17 mouse cellular contexts compared by ENCODE assay signal in genomic region chr19:55787420-55787819, GRCm38 (mm10). TPM values are rescaled to one million over a fixed set of nuclear protein-coding genes. Genes with fewer than 3 reads are reported as not detected.
DNase-seq lines count a peak whose midpoint lies in the region; ATAC-seq and TF ChIP-seq lines count a peak whose summit lies in the region.
"Had no signal": no experiment of that assay in that cellular context is flagged by ENCODE, and none has a peak within 500 bp of the region (broad histone marks: within the 10 kb centered on the region; RNA-seq: fewer than 3 reads in every experiment).

No protein-coding gene starts in this region.

- H3K4me1 ChIP-seq in midbrain, embryonic 11.5 days (ENCODE audit: control insufficient read depth, insufficient read depth, low read length), result peaks cover 20% of the 10 kb centered on the region
- H3K4me1 ChIP-seq in midbrain, embryonic 15.5 days, result peaks cover 54% of the 10 kb centered on the region
- peaks cover 67% of the 10 kb centered on the region for H3K4me1 ChIP-seq in embryonic facial prominence, embryonic 10.5 days
- peaks cover 14% of the 10 kb centered on the region for H3K4me1 ChIP-seq in stomach, postnatal 0 days (replicated peaks; ENCODE audit: control insufficient read depth, insufficient read depth)

- H3K27me3 ChIP-seq in midbrain, embryonic 11.5 days (ENCODE audit: control insufficient read depth, insufficient read depth, low read length), result no peaks in the 10 kb centered on the region
- no peaks in the 10 kb centered on the region for H3K27me3 ChIP-seq in midbrain, embryonic 15.5 days (replicated peaks)
- no peaks in the 10 kb centered on the region for H3K27me3 ChIP-seq in embryonic facial prominence, embryonic 10.5 days (replicated peaks; ENCODE audit: low read depth, poor library complexity, severe bottlenecking)
- no peaks in the 10 kb centered on the region for H3K27me3 ChIP-seq in stomach, postnatal 0 days (ENCODE audit: control insufficient read depth, insufficient read depth, low read length)
- H3K27me3 ChIP-seq: kidney, embryonic 15.5 days; limb, embryonic 12.5 days; Patski had no signal

- no peak for TF ChIP-seq EP300 in stomach, postnatal 0 days (optimal IDR thresholded peaks at IDR 0.05)

- H3K27ac ChIP-seq in midbrain, embryonic 11.5 days (ENCODE audit: low read depth, low read length), result no peak overlapping the region
- no peak overlapping the region for H3K27ac ChIP-seq in midbrain, embryonic 15.5 days
- no peak overlapping the region for H3K27ac ChIP-seq in embryonic facial prominence, embryonic 10.5 days (replicated peaks)
- H3K27ac ChIP-seq in stomach, postnatal 0 days (replicated peaks), result no peak overlapping the region
- H3K27ac ChIP-seq: kidney, embryonic 15.5 days; limb, embryonic 12.5 days had no signal

- H3K4me2 ChIP-seq in midbrain, embryonic 11.5 days, result no peak overlapping the region
- no peak overlapping the region for H3K4me2 ChIP-seq in midbrain, embryonic 15.5 days
- H3K4me2 ChIP-seq in stomach, postnatal 0 days (replicated peaks; ENCODE audit: low read depth), result no peak overlapping the region
- H3K4me2 ChIP-seq: kidney, embryonic 15.5 days; limb, embryonic 12.5 days had no signal

- H3K9ac ChIP-seq in midbrain, embryonic 11.5 days (ENCODE audit: low read length), result no peak overlapping the region
- no peak overlapping the region for H3K9ac ChIP-seq in midbrain, embryonic 15.5 days
- no peak overlapping the region for H3K9ac ChIP-seq in stomach, postnatal 0 days (ENCODE audit: low read length)
- H3K9ac ChIP-seq: forebrain, postnatal 0 days; kidney, embryonic 15.5 days; limb, embryonic 12.5 days had no signal

- peak; percentile 20; the same call in 1 of the 2 replicates for ATAC-seq in midbrain, embryonic 11.5 days (ENCODE audit: low FRiP score)
- no peak for ATAC-seq in midbrain, embryonic 15.5 days (replicated peaks)
- ATAC-seq in stomach, postnatal 0 days (ENCODE audit: low FRiP score, low TSS enrichment), result no peak
- ATAC-seq: forebrain, postnatal 0 days; lung, postnatal 0 days; Patski had no signal

- no peak overlapping the region for H3K4me3 ChIP-seq in midbrain, embryonic 11.5 days (ENCODE audit: low read depth, low read length)
- H3K4me3 ChIP-seq in midbrain, embryonic 15.5 days, result no peak overlapping the region
- no peak overlapping the region for H3K4me3 ChIP-seq in embryonic facial prominence, embryonic 10.5 days
- no peak overlapping the region for H3K4me3 ChIP-seq in stomach, postnatal 0 days (ENCODE audit: low read depth, low read length)
- H3K4me3 ChIP-seq: kidney, embryonic 15.5 days; limb, embryonic 12.5 days had no signal

- WGBS in midbrain, embryonic 11.5 days, result 78% methylated on average over 13 of the region's 13 CpGs
- WGBS in midbrain, embryonic 15.5 days, result 78% methylated on average over 13 of the region's 13 CpGs
- WGBS in embryonic facial prominence, embryonic 10.5 days, result 84% methylated on average over 13 of the region's 13 CpGs
- 82% methylated on average over 13 of the region's 13 CpGs for WGBS in stomach, postnatal 0 days

- peak; percentile 48 for DNase-seq in adrenal gland, postnatal 14 days
- DNase-seq in adrenal gland, adult 18-20 months (ENCODE audit: low spot score in 2 of 2), result no peak
- no peak for DNase-seq in midbrain, embryonic 11.5 days (ENCODE audit: low spot score, missing footprints)
- DNase-seq in embryonic facial prominence, embryonic 10.5 days (ENCODE audit: low spot score), result peak; percentile 40
- peak; percentile 72 for DNase-seq in stomach, postnatal 0 days (ENCODE audit: low spot score)
- no peak for DNase-seq in MN1 (ENCODE audit: low spot score)
- DNase-seq in urinary bladder, postnatal 25 days (ENCODE audit: low spot score), result no peak
- DNase-seq: cerebellum, adult 2 months; forebrain, postnatal 0 days; gastrocnemius, postnatal 36 days; layer of hippocampus, postnatal 36 days; right cerebral cortex, postnatal 4 days had no signal

- no peaks in the 10 kb centered on the region for H3K36me3 ChIP-seq in midbrain, embryonic 11.5 days (ENCODE audit: control insufficient read depth, insufficient read depth, low read length)
- no peaks in the 10 kb centered on the region for H3K36me3 ChIP-seq in midbrain, embryonic 15.5 days (replicated peaks)
- H3K36me3 ChIP-seq in embryonic facial prominence, embryonic 10.5 days (replicated peaks), result peaks cover 58% of the 10 kb centered on the region
- 0 out of 2 replicates have a peak, but pooled peaks cover 3% of the 10 kb centered on the region for H3K36me3 ChIP-seq in stomach, postnatal 0 days (ENCODE audit: control insufficient read depth, insufficient read depth, low read length)
- H3K36me3 ChIP-seq: kidney, embryonic 15.5 days had no signal

- no peak for TF ChIP-seq CTCF in stomach, postnatal 0 days (IDR thresholded peaks at IDR 0.05; ENCODE audit: low read depth)

- H3K9me3 ChIP-seq in midbrain, embryonic 11.5 days (ENCODE audit: control insufficient read depth, low read length), result no peaks in the 10 kb centered on the region
- H3K9me3 ChIP-seq in midbrain, embryonic 15.5 days, result no peaks in the 10 kb centered on the region
- no peaks in the 10 kb centered on the region for H3K9me3 ChIP-seq in embryonic facial prominence, embryonic 10.5 days
- H3K9me3 ChIP-seq in stomach, postnatal 0 days (ENCODE audit: control insufficient read depth, low read length), result no peaks in the 10 kb centered on the region
- H3K9me3 ChIP-seq: kidney, embryonic 15.5 days had no signal

RNA-seq across cellular contexts. Expression of gene Tcf7l2, which starts 45.8 kb away (rescaled TPM):
- total RNA-seq in adrenal gland, postnatal 14 days (2021), result 26.6 and 29.7 TPM in 2 replicates
- 10 to 100 TPM; 16.0 to 17.3 TPM for total RNA-seq in adrenal gland, adult 18-20 months (2021)
- polyA plus RNA-seq in midbrain, embryonic 11.5 days (2014; fragmentation: Nextera tagmentation; extraction: Ambion mirVana), result 379 and 401 TPM in 2 replicates
- 729 and 759 TPM in 2 replicates for polyA plus RNA-seq in midbrain, embryonic 15.5 days (2015; fragmentation: Nextera tagmentation; extraction: Ambion mirVana)
- 94.5 and 111 TPM in 2 replicates for polyA plus RNA-seq in embryonic facial prominence, embryonic 10.5 days (2016; fragmentation: Nextera tagmentation; extraction: Ambion mirVana)
- polyA plus RNA-seq in stomach, postnatal 0 days (2015; fragmentation: Nextera tagmentation; extraction: Ambion mirVana), result 40.6 and 41.7 TPM in 2 replicates

Comparison
In these comparisons a context has a peak if more than half of its experiments do, and no peak if none do; other contexts are left out.
1. DNase-seq: peak in adrenal gland, postnatal 14 days (single experiment), embryonic facial prominence, embryonic 10.5 days (single experiment) and stomach, postnatal 0 days (single experiment); none in adrenal gland, adult 18-20 months (0 of 2), midbrain, embryonic 11.5 days (single experiment), MN1 (single experiment) and urinary bladder, postnatal 25 days (single experiment).